Mouse (Mus musculus) spleen, postnatal 36 days (tissue): ENCODE results near the gene Pafah2.

Experiments
- DNase-seq, 2 experiments: peaks; one replicate each; pipeline ENCODE4 v3.0.0; 2022; ENCODE audit warnings: low spot score in 2 of 2, mixed read lengths in 1 of 2

Pafah2 gene

GRCm38 (mm10) chr4:134460277-134460676, 64.2 kb downstream of the Pafah2 start:
- DNase-seq: peak; percentile 80 to 83

GRCm38 (mm10) chr4:134461252-134461651, 65.1 kb downstream of the Pafah2 start:
- DNase-seq: no peak

- DNase-seq: no peak
These were observed 69.7 kb downstream of the Pafah2 start for GRCm38 (mm10) chr4:134465789-134466188.

GRCm38 (mm10) chr4:134466381-134467262, 70.5 kb downstream of the Pafah2 start:
- no peak for DNase-seq

GRCm38 (mm10) chr4:134467435-134468214, 71.5 kb downstream of the Pafah2 start:
- DNase-seq: peak; percentile 12 to 32

- peak; percentile 96 for DNase-seq
These were observed 72.1 kb downstream of the Pafah2 start, which contains the start of gene Stmn1 for GRCm38 (mm10) chr4:134468215-134468575. TSS of gene Stmn1 (plus strand) at chr4:134468320.

- peak; percentile 97 for DNase-seq
These were observed 72.6 kb downstream of the Pafah2 start for GRCm38 (mm10) chr4:134468578-134469266.

- no peak for DNase-seq
These were observed 73.2 kb downstream of the Pafah2 start for GRCm38 (mm10) chr4:134469341-134469796.

GRCm38 (mm10) chr4:134469985-134470384, 73.9 kb downstream of the Pafah2 start:
- DNase-seq: no peak

GRCm38 (mm10) chr4:134471469-134471868, 75.3 kb downstream of the Pafah2 start:
- DNase-seq: no peak

- DNase-seq: no peak
These were observed 77.6 kb downstream of the Pafah2 start for GRCm38 (mm10) chr4:134473764-134474163.

GRCm38 (mm10) chr4:134474240-134474639, 78.1 kb downstream of the Pafah2 start:
- DNase-seq: no peak

- no peak for DNase-seq
These were observed 80.8 kb downstream of the Pafah2 start for GRCm38 (mm10) chr4:134476899-134477298.
